Mouse (Mus musculus): ENCODE data around the gene Emc9. TPM values are rescaled to one million over a fixed set of nuclear protein-coding genes. Genes with fewer than 3 reads are reported as not detected.

Emc9 gene
- polyA plus RNA-seq, 1 experiment from 2014 or later: 25.9 TPM

- no peak for ATAC-seq (ENCODE audit: insufficient read depth)
Observed at GRCm38 (mm10) chr14:55558740-55559448, 26.2 kb downstream of the Emc9 start.

DNA sequence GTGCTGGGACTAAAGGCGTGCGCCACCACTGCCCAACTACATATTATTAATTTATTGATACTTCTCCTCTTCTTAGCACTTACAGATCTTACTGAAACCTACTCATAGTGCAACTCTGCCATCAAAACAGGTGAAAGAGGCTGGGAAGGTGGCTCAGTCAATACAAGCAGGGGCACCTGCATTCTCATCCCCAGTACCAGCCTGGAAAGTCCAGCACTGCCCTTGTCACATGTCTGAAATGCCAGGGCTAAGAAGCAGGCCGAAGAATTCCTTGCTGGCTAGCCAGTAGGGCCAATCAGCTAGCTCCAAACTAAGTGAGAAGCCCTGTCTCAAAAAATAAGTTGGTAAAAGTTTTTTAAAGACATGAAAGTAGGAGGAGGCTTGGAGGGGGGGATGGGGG lies 27.5 kb downstream of the Emc9 start:
- no peak for ATAC-seq (ENCODE audit: insufficient read depth)
- Histone ChIP-seq H3K27ac (replicated peaks) (peak overlapping the region; percentile 100), H3K36me3 (replicated peaks) (peaks cover 15% of the 10 kb centered on the region), H3K4me2 (no peak overlapping the region), H3K9ac (no peak overlapping the region), H3K27me3 (no peaks in the 10 kb centered on the region), H3K9me3 (replicated peaks) (no peaks in the 10 kb centered on the region), H3K4me1 (replicated peaks) (peaks cover 60% of the 10 kb centered on the region), H3K4me3 (replicated peaks) (no peak overlapping the region)
- WGBS (ENCODE audit: insufficient replicate concordance): 77% methylated on average over 3 of the region's 3 CpGs

More at GRCm38 (mm10) chr14:55558740-55559448, 26.2 kb downstream of the Emc9 start:
- 30% methylated on average over 6 of the region's 6 CpGs for WGBS (ENCODE audit: insufficient replicate concordance)
- H3K4me3 ChIP-seq (replicated peaks): peak overlapping the region; percentile 84
- peak overlapping the region; percentile 71 for H3K4me2 ChIP-seq
- H3K27me3 ChIP-seq: no peaks in the 10 kb centered on the region
- peak overlapping the region; percentile 95; the same call in 1 of the 2 replicates for H3K9ac ChIP-seq
- H3K36me3 ChIP-seq (replicated peaks): peaks cover 28% of the 10 kb centered on the region
- H3K27ac ChIP-seq (replicated peaks): peak overlapping the region; percentile 100
- no peaks in the 10 kb centered on the region for H3K9me3 ChIP-seq (replicated peaks)
- peaks cover 64% of the 10 kb centered on the region for H3K4me1 ChIP-seq (replicated peaks)

DNA sequence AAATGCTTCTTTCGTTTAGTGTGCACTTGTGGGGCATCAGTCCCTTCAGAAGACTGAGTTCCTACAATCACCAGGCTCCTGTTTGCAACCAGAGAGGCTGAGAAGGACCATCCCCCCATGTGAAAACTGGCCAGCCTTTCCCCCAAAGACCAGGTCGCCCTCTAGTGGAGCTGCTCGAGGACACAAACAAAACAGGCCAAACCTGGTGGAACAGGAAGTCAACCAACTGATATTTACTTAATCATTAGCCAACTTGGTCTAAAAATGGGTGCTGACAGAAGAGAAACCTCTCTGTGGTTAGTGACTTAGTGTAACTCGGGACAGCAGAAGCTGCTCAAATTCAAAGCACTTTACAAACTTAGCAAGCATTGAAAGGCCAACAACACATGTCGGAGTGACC lies 28.1 kb downstream of the Emc9 start:
- 0 out of 2 replicates have a peak overlapping the region, but pooled peaks have one; percentile 12 for H3K9ac ChIP-seq
- peaks cover 54% of the 10 kb centered on the region for H3K4me1 ChIP-seq (replicated peaks)
- no peaks in the 10 kb centered on the region for H3K9me3 ChIP-seq (replicated peaks)
- 17% methylated on average over 5 of the region's 5 CpGs for WGBS (ENCODE audit: insufficient replicate concordance)
- H3K4me2 ChIP-seq: peak overlapping the region; percentile 27; the same call in 1 of the 2 replicates
- peak overlapping the region; percentile 100 for H3K27ac ChIP-seq (replicated peaks)
- ATAC-seq (ENCODE audit: insufficient read depth): no peak
- H3K27me3 ChIP-seq: no peaks in the 10 kb centered on the region
- no peak overlapping the region for H3K4me3 ChIP-seq (replicated peaks)
- H3K36me3 ChIP-seq (replicated peaks): peaks cover 9% of the 10 kb centered on the region

GRCm38 (mm10) chr14:55555788-55556187 lies 29.3 kb downstream of the Emc9 start:
- Histone ChIP-seq H3K27ac (replicated peaks) (no peak overlapping the region), H3K9ac (no peak overlapping the region), H3K27me3 (no peaks in the 10 kb centered on the region), H3K4me2 (no peak overlapping the region), H3K4me3 (replicated peaks) (no peak overlapping the region), H3K36me3 (replicated peaks) (peaks cover under 1% of the 10 kb centered on the region; the same call in 1 of the 2 replicates), H3K4me1 (replicated peaks) (peaks cover 42% of the 10 kb centered on the region), H3K9me3 (replicated peaks) (no peaks in the 10 kb centered on the region)
- WGBS (ENCODE audit: insufficient replicate concordance): 64% methylated on average over 3 of the region's 3 CpGs
- no peak for ATAC-seq (ENCODE audit: insufficient read depth)

GRCm38 (mm10) chr14:55554635-55555034 lies 30.5 kb downstream of the Emc9 start:
- Histone ChIP-seq H3K4me3 (replicated peaks) (no peak overlapping the region), H3K4me1 (replicated peaks) (peaks cover 42% of the 10 kb centered on the region), H3K9ac (no peak overlapping the region), H3K36me3 (replicated peaks) (peaks cover 12% of the 10 kb centered on the region), H3K27ac (replicated peaks) (no peak overlapping the region), H3K9me3 (replicated peaks) (no peaks in the 10 kb centered on the region), H3K27me3 (no peaks in the 10 kb centered on the region), H3K4me2 (no peak overlapping the region)
- ATAC-seq (ENCODE audit: insufficient read depth): no peak

DNA sequence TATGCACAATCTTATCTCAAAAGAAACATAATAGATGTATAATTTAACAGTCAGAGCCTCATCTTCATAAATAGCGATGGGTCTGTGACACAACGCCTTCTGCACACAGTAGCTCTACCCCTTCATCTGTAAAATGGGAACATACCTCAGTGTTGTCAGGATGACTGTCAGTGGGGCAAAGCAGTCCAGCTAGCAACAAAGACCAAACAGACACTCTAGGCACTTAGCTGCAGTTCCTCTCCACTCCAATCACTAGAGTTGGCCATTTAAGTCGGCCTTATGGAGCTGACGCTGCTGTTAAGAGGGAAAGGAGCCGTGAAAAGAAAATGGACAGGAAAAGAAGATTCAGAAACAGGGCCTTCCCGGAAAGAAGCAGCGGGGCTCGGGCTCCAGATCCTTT lies 33.3 kb downstream of the Emc9 start:
- Histone ChIP-seq H3K27ac (replicated peaks) (no peak overlapping the region), H3K4me1 (replicated peaks) (peaks cover 18% of the 10 kb centered on the region), H3K36me3 (replicated peaks) (peaks cover 40% of the 10 kb centered on the region), H3K4me2 (no peak overlapping the region), H3K27me3 (no peaks in the 10 kb centered on the region), H3K9me3 (replicated peaks) (no peaks in the 10 kb centered on the region), H3K9ac (no peak overlapping the region), H3K4me3 (replicated peaks) (no peak overlapping the region)
- 83% methylated on average over 8 of the region's 8 CpGs for WGBS (ENCODE audit: insufficient replicate concordance)
- no peak for ATAC-seq (ENCODE audit: insufficient read depth)

GRCm38 (mm10) chr14:55551347-55551746 lies 33.8 kb downstream of the Emc9 start:
- ATAC-seq (ENCODE audit: insufficient read depth): no peak
- WGBS (ENCODE audit: insufficient replicate concordance): 73% methylated on average over 5 of the region's 5 CpGs
- H3K27me3 ChIP-seq: no peaks in the 10 kb centered on the region
- no peak overlapping the region for H3K27ac ChIP-seq (replicated peaks)
- no peak overlapping the region for H3K9ac ChIP-seq
- no peaks in the 10 kb centered on the region for H3K9me3 ChIP-seq (replicated peaks)
- peaks cover 14% of the 10 kb centered on the region for H3K4me1 ChIP-seq (replicated peaks)
- no peak overlapping the region for H3K4me2 ChIP-seq
- peaks cover 44% of the 10 kb centered on the region for H3K36me3 ChIP-seq (replicated peaks)
- H3K4me3 ChIP-seq (replicated peaks): no peak overlapping the region

GRCm38 (mm10) chr14:55550191-55550590 lies 34.9 kb downstream of the Emc9 start:
- no peak for ATAC-seq (ENCODE audit: insufficient read depth)
- H3K9me3 ChIP-seq (replicated peaks): no peaks in the 10 kb centered on the region
- no peak overlapping the region for H3K4me3 ChIP-seq (replicated peaks)
- H3K4me1 ChIP-seq (replicated peaks): peaks cover 6% of the 10 kb centered on the region
- no peaks in the 10 kb centered on the region for H3K27me3 ChIP-seq
- H3K9ac ChIP-seq: no peak overlapping the region
- H3K36me3 ChIP-seq (replicated peaks): peaks cover 56% of the 10 kb centered on the region
- no peak overlapping the region for H3K4me2 ChIP-seq
- H3K27ac ChIP-seq (replicated peaks): no peak overlapping the region
- 82% methylated on average over 6 of the region's 6 CpGs for WGBS (ENCODE audit: insufficient replicate concordance)

DNA sequence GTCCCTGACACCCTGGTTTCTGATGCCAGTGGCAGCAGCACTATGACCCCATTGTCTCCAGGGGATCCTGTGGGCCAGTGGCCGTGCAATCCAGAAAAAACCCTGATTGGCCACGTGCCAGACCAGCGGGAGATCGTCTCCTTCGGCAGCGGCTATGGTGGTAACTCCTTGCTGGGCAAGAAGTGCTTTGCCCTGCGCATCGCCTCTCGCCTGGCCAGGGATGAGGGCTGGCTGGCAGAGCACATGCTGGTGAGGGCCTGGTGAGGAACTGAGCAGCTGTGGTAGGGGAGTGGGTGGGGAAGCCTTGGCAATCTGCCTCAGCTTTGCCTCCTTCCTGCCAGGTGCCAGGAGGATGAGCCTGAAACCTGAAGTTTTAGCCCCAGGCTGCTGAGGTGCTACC lies 40.8 kb downstream of the Emc9 start:
- WGBS (ENCODE audit: insufficient replicate concordance): 89% methylated on average over 9 of the region's 9 CpGs
- H3K27me3 ChIP-seq: no peaks in the 10 kb centered on the region
- peaks cover 74% of the 10 kb centered on the region for H3K36me3 ChIP-seq (replicated peaks)
- ATAC-seq (ENCODE audit: insufficient read depth): no peak
- H3K4me1 ChIP-seq (replicated peaks): peaks cover 33% of the 10 kb centered on the region
- H3K4me3 ChIP-seq (replicated peaks): no peak overlapping the region
- no peak overlapping the region for H3K4me2 ChIP-seq
- no peak overlapping the region for H3K9ac ChIP-seq
- H3K27ac ChIP-seq (replicated peaks): no peak overlapping the region
- no peaks in the 10 kb centered on the region for H3K9me3 ChIP-seq (replicated peaks)

GRCm38 (mm10) chr14:55542268-55542667 lies 42.8 kb downstream of the Emc9 start:
- Histone ChIP-seq H3K4me2 (peak overlapping the region; percentile 91), H3K9ac (0 out of 2 replicates have a peak overlapping the region, but pooled peaks have one; percentile 87), H3K4me1 (replicated peaks) (peaks cover 39% of the 10 kb centered on the region), H3K36me3 (replicated peaks) (peaks cover 53% of the 10 kb centered on the region), H3K4me3 (replicated peaks) (peak overlapping the region; percentile 74; the same call in 1 of the 2 replicates), H3K27me3 (no peaks in the 10 kb centered on the region), H3K9me3 (replicated peaks) (no peaks in the 10 kb centered on the region), H3K27ac (replicated peaks) (peak overlapping the region; percentile 92; the same call in 1 of the 2 replicates)
- ATAC-seq (ENCODE audit: insufficient read depth): peak; percentile 5; the same call in 1 of the 2 replicates
- 65% methylated on average over 12 of the region's 12 CpGs for WGBS (ENCODE audit: insufficient replicate concordance)

DNA sequence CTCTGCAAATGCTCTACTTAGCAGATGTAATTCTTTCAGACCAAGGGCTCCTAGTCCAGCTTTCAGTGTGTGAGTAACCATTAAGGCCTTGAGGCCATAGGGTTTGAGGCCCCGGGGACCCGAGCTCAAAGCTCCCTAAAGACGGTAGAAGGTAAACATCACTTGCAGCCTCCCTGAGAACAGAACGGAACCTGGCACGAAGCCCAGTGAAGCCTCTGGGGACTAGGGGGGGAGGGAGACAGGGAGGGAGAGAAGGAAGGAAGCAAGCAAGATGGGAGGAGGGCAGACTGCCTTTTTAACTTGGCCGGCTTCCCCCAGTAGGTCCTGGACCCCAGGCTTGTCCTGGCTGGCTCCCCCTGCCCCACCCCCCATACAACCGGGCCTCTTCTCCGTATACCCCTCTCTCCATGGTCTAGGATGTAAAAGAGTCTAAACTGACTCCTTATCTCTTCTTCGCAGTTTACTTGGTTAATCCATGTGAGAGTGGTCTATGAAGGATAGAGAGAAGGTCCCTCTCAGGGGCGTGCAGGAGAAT lies 44.2 kb downstream of the Emc9 start:
- Histone ChIP-seq H3K4me1 (replicated peaks) (peaks cover 44% of the 10 kb centered on the region), H3K9ac (peak overlapping the region; percentile 87), H3K9me3 (replicated peaks) (no peaks in the 10 kb centered on the region), H3K36me3 (replicated peaks) (peaks cover 39% of the 10 kb centered on the region), H3K4me3 (replicated peaks) (peak overlapping the region; percentile 74), H3K27ac (replicated peaks) (peak overlapping the region; percentile 92), H3K4me2 (peak overlapping the region; percentile 91), H3K27me3 (no peaks in the 10 kb centered on the region)
- ATAC-seq (ENCODE audit: insufficient read depth): peak; percentile 16
- WGBS (ENCODE audit: insufficient replicate concordance): 3% methylated on average over 10 of the region's 10 CpGs

Measured in liver, embryonic 15.5 days (tissue).